Comparison of ENCODE assay signal across 16 mouse cellular contexts in the genomic region with DNA sequence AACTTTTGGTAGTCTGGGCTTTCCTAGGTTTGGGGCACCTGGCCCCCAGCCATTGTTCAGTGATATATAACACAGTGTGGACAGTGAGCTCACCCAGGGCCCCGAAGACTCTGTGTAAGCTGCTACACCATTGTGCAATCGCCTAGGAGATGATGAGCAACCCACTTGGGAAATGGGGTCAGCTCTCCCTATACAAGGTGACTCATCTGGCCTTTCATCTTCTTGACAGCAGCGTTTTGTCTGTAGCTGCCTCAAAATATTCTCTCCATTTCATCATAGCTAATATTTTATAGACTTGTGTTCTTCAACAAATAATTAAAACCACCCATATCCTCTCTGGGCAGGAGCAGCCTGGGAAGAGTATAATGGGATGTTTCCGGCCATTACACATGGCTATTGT. TPM values are rescaled to one million over a fixed set of nuclear protein-coding genes. Genes with fewer than 3 reads are reported as not detected.
A peak's percentile ranks its signal among the peaks of the same experiment; 100 is the strongest.
DNase-seq lines count a peak whose midpoint lies in the region; ATAC-seq and TF ChIP-seq lines count a peak whose summit lies in the region.
"Had no signal": no experiment of that assay in that cellular context is flagged by ENCODE, and none has a peak within 500 bp of the region (broad histone marks: within the 10 kb centered on the region; RNA-seq: fewer than 3 reads in every experiment).

No protein-coding gene starts in this region.

- no peaks in the 10 kb centered on the region for H3K27me3 ChIP-seq in neural tube, embryonic 12.5 days (replicated peaks)
- no peaks in the 10 kb centered on the region for H3K27me3 ChIP-seq in neural tube, embryonic 15.5 days (replicated peaks)
- H3K27me3 ChIP-seq: heart, embryonic 13.5 days; hindbrain, embryonic 15.5 days; limb, embryonic 12.5 days; megakaryocyte, embryonic 14.5 days had no signal

- WGBS in neural tube, embryonic 12.5 days = 24% methylated on average over 4 of the region's 4 CpGs
- 12% methylated on average over 4 of the region's 4 CpGs for WGBS in neural tube, embryonic 15.5 days

- intact Hi-C loops in gastrocnemius, adult 2 months (cut with DNase I) = no loop called here
- intact Hi-C loops in gastrocnemius, postnatal 14 days (cut with DNase I; ENCODE audit: low total_unique reads) = no loop called here

- H3K27ac ChIP-seq in gastrocnemius, adult 2 months = no peak overlapping the region; the same call in 1 of the 2 replicates
- H3K27ac ChIP-seq in neural tube, embryonic 12.5 days = no peak overlapping the region
- H3K27ac ChIP-seq in neural tube, embryonic 15.5 days (replicated peaks) = no peak overlapping the region
- H3K27ac ChIP-seq: heart, embryonic 13.5 days; hindbrain, embryonic 15.5 days; limb, embryonic 12.5 days had no signal

- DNase-seq in gastrocnemius, adult 2 months = peak; percentile 39
- DNase-seq in gastrocnemius, postnatal 14 days = no peak
- peak; percentile 8 for DNase-seq in embryo, embryonic 9.5 days (ENCODE audit: extremely low spot score)
- DNase-seq in kidney, adult 11 months = no peak
- no peak for DNase-seq in kidney, adult 9 months
- no peak for DNase-seq in layer of hippocampus, adult 8-10 months (ENCODE audit: low spot score in 2 of 2)
- DNase-seq: cerebellum, adult 11 months; kidney, postnatal 14 days; layer of hippocampus, postnatal 36 days; lung, adult 18-20 months had no signal

- no peaks in the 10 kb centered on the region for H3K36me3 ChIP-seq in neural tube, embryonic 12.5 days
- H3K36me3 ChIP-seq in neural tube, embryonic 15.5 days = no peaks in the 10 kb centered on the region
- H3K36me3 ChIP-seq: heart, embryonic 13.5 days; hindbrain, embryonic 15.5 days; limb, embryonic 12.5 days had no signal

- H3K4me3 ChIP-seq in gastrocnemius, adult 2 months = no peak overlapping the region
- no peak overlapping the region for H3K4me3 ChIP-seq in neural tube, embryonic 12.5 days
- H3K4me3 ChIP-seq in neural tube, embryonic 15.5 days (replicated peaks) = no peak overlapping the region
- H3K4me3 ChIP-seq: heart, embryonic 13.5 days; hindbrain, embryonic 15.5 days; limb, embryonic 12.5 days; megakaryocyte, embryonic 14.5 days had no signal

- no peak for TF ChIP-seq CTCF in gastrocnemius, adult 2 months (IDR thresholded peaks at IDR 0.05)

- no peak overlapping the region for H3K9ac ChIP-seq in neural tube, embryonic 12.5 days
- no peak overlapping the region for H3K9ac ChIP-seq in neural tube, embryonic 15.5 days (replicated peaks)
- H3K9ac ChIP-seq: heart, embryonic 13.5 days; hindbrain, embryonic 15.5 days; limb, embryonic 12.5 days had no signal

- 0 out of 2 replicates have a peak, but pooled peaks cover 7% of the 10 kb centered on the region for H3K4me1 ChIP-seq in neural tube, embryonic 12.5 days
- H3K4me1 ChIP-seq in neural tube, embryonic 15.5 days = 0 out of 2 replicates have a peak, but pooled peaks cover 4% of the 10 kb centered on the region
- H3K4me1 ChIP-seq: heart, embryonic 13.5 days; hindbrain, embryonic 15.5 days; limb, embryonic 12.5 days; megakaryocyte, embryonic 14.5 days had no signal

- H3K4me2 ChIP-seq in neural tube, embryonic 12.5 days (replicated peaks) = no peak overlapping the region
- no peak overlapping the region for H3K4me2 ChIP-seq in neural tube, embryonic 15.5 days
- H3K4me2 ChIP-seq: heart, embryonic 13.5 days; hindbrain, embryonic 15.5 days; limb, embryonic 12.5 days had no signal

- peak; percentile 53; the same call in 1 of the 2 replicates for ATAC-seq in neural tube, embryonic 12.5 days (ENCODE audit: low FRiP score, low read depth)
- ATAC-seq in neural tube, embryonic 15.5 days (ENCODE audit: low FRiP score) = no peak

- H3K9me3 ChIP-seq in neural tube, embryonic 12.5 days = no peaks in the 10 kb centered on the region
- no peaks in the 10 kb centered on the region for H3K9me3 ChIP-seq in neural tube, embryonic 15.5 days (replicated peaks)
- H3K9me3 ChIP-seq: heart, embryonic 13.5 days; hindbrain, embryonic 15.5 days; limb, embryonic 12.5 days; megakaryocyte, embryonic 14.5 days had no signal

RNA-seq across cellular contexts. Expression of gene Thbs2, which starts 24.8 kb away (rescaled TPM):
- total RNA-seq in gastrocnemius, adult 2 months (2021) = 10 to 100 TPM in 1 of 2 experiments, 1 to 10 TPM in 1; 5.9 to 15.6 TPM
- 10 to 100 TPM; 33.7 to 41.8 TPM for total RNA-seq in gastrocnemius, postnatal 14 days (2021)
- polyA plus RNA-seq in neural tube, embryonic 12.5 days (2016; fragmentation: Nextera tagmentation; extraction: Ambion mirVana) = 5.4 and 7.0 TPM in 2 replicates
- 9.3 and 15.8 TPM in 2 replicates for polyA plus RNA-seq in neural tube, embryonic 15.5 days (2015; fragmentation: Nextera tagmentation; extraction: Ambion mirVana)
- 1 to 10 TPM; 3.5 to 8.7 (median 5.0) TPM for total RNA-seq in layer of hippocampus, adult 8-10 months (2022)

Comparison
In these comparisons a context has a peak if more than half of its experiments do, and no peak if none do; other contexts are left out.
1. DNase-seq: peak in gastrocnemius, adult 2 months (single experiment) and embryo, embryonic 9.5 days (single experiment); none in gastrocnemius, postnatal 14 days (single experiment), kidney, adult 11 months (single experiment), kidney, adult 9 months (single experiment) and layer of hippocampus, adult 8-10 months (0 of 2).